Mouse (Mus musculus): ENCODE results near the gene Ccdc153. TPM values are rescaled to one million over a fixed set of nuclear protein-coding genes. Genes with fewer than 3 reads are reported as not detected.

Gene Ccdc153
- polyA plus RNA-seq, 1 experiment from 2014 or later = not detected

DNA sequence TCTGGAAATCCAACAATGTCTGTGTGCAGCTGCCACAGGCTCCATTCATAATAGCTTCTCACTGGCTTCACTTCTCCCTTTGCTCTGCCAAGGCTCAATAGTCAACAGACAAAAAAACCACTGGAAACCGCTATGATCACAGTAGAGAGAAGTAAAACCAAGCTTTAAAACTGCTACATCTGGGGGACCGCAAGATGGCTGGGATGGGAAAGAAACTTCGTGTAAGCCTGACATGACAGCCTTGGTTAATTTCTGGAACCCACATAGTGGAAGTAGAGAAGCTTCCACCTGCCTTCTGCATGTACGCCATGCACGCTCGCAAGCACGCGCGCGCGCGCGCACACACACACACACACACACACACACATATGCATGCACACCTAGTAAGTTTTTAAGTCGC, 26.9 kb upstream of the Ccdc153 start:
- Histone ChIP-seq H3K4me2 (no peak overlapping the region), H3K4me3 (replicated peaks) (no peak overlapping the region), H3K9ac (no peak overlapping the region), H3K9me3 (replicated peaks) (no peaks in the 10 kb centered on the region), H3K4me1 (replicated peaks) (0 out of 2 replicates have a peak, but pooled peaks cover 8% of the 10 kb centered on the region), H3K27ac (no peak overlapping the region), H3K36me3 (peaks cover 4% of the 10 kb centered on the region; the same call in 1 of the 2 replicates), H3K27me3 (no peaks in the 10 kb centered on the region)
- DNase-seq = no peak
- ATAC-seq (ENCODE audit: low read depth) = no peak
- 82% methylated on average over 14 of the region's 14 CpGs for WGBS (ENCODE audit: insufficient replicate concordance)

DNA sequence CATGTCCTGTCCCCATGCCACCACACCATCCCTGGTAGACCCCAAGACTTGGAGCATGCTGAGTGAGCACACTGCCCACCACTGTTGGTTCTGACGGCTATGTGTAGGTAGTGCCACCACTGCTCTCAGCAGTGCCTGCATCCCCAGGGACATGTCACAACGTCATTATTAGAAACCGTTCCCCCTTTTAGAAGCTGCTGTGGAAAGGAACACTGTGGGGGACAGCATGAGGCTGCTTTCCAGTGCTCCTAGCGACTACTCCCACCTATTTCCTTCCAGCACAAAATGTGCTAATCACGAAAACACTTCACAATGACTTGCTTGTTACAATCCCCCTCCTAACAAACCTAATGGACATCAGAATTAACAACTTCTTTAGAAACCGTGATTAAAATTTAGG, 14.5 kb upstream of the Ccdc153 start:
- ATAC-seq (ENCODE audit: low read depth) (no peak), DNase-seq (no peak)
- peaks cover 8% of the 10 kb centered on the region; the same call in 1 of the 2 replicates for H3K36me3 ChIP-seq
- no peak overlapping the region for H3K4me2 ChIP-seq
- no peak overlapping the region for H3K9ac ChIP-seq
- H3K4me1 ChIP-seq (replicated peaks) = peaks cover 45% of the 10 kb centered on the region
- H3K4me3 ChIP-seq (replicated peaks) = no peak overlapping the region
- no peaks in the 10 kb centered on the region for H3K27me3 ChIP-seq
- H3K27ac ChIP-seq = no peak overlapping the region
- no peaks in the 10 kb centered on the region for H3K9me3 ChIP-seq (replicated peaks)
- WGBS (ENCODE audit: insufficient replicate concordance) = 49% methylated on average over 6 of the region's 6 CpGs

DNA sequence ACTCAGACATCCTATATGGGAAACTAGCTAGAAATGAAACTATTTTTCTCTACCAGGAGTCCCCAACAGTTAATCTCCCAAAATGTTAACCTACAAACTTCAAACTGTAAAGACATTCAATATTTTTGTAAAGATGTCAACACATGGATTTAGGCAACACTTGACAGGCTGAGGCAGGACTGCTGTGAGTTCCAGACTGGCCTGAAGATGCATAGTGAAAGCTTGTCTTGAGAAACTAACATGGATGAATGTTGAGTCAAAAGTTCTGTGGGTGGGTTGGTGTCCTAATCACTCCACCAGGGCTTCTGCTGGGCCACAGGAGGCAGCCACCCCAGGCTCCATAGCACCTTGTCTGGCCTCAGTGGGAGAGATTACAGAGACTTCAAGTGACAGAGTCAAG, 8.9 kb upstream of the Ccdc153 start:
- Histone ChIP-seq H3K27me3 (no peaks in the 10 kb centered on the region), H3K4me3 (replicated peaks) (peak overlapping the region; percentile 91), H3K9me3 (replicated peaks) (no peaks in the 10 kb centered on the region), H3K9ac (peak overlapping the region; percentile 37; the same call in 1 of the 2 replicates), H3K4me2 (peak overlapping the region; percentile 94), H3K4me1 (replicated peaks) (peaks cover 74% of the 10 kb centered on the region), H3K27ac (peak overlapping the region; percentile 89), H3K36me3 (peaks cover 8% of the 10 kb centered on the region; the same call in 1 of the 2 replicates)
- ATAC-seq (ENCODE audit: low read depth) (no peak), DNase-seq (no peak)

- 1% methylated on average over 40 of the region's 40 CpGs for WGBS (ENCODE audit: insufficient replicate concordance)
- DNase-seq = peak; percentile 34
- peak overlapping the region; percentile 91 for H3K4me3 ChIP-seq (replicated peaks)
Measured at GRCm38 (mm10) chr9:44233021-44233801, 7.3 kb upstream of the Ccdc153 start.

DNA sequence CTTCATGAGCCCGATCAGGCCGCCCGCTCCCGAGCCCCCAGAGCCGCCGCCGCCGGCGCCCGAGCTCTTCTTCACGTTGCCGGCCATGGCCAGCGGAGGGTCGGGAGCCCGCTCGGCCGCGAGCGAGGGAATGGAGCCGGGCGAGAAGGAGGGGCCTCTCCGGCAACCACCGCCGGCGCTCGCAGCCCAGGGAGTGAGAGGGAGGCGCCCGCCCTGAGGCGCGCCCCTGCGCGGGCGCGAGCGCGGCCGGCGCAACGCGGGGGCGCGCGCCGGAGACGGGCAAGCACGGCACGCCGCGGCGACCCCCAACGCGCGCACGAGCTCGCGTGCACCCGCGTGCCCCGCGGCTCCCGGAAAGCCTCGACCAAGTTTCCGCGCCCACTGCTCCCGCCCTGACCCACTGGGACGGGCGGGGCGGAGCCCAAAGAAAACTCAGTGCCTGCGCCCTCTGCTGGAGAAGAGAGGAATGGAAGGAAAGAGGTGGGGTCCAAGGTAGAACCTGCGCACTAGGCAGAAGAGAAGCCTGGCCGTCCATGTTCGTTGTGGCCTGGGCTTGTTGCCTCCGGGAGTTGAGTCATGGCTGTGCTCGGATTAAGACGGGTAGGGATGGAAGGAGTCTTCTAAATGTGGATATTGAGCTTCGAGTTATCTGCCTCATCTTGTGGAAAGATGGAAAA, 6.5 kb upstream of the Ccdc153 start, which contains the start of gene Cbl:
TSS of gene Cbl (minus strand) at position 248 of the 677 bp plus-strand sequence.
- Histone ChIP-seq H3K36me3 (no peaks in the 10 kb centered on the region), H3K9ac (peak within 1 kb of the TSS; percentile 96), H3K4me3 (replicated peaks) (peak within 1 kb of the TSS; percentile 91), H3K27ac (peak within 1 kb of the TSS; percentile 89), H3K27me3 (no peaks in the 10 kb centered on the region), H3K4me2 (peak within 1 kb of the TSS; percentile 94), H3K4me1 (replicated peaks) (peaks cover 55% of the 10 kb centered on the region), H3K9me3 (replicated peaks) (no peaks in the 10 kb centered on the region)
- peak; percentile 96 for DNase-seq
- WGBS (ENCODE audit: insufficient replicate concordance) = under 1% methylated on average over 71 of the region's 76 CpGs
- peak; percentile 90 for ATAC-seq (ENCODE audit: low read depth)

More at GRCm38 (mm10) chr9:44233021-44233801, 7.3 kb upstream of the Ccdc153 start:
- Histone ChIP-seq H3K4me1 (replicated peaks) (peaks cover 63% of the 10 kb centered on the region), H3K36me3 (no peaks in the 10 kb centered on the region; the same call in 1 of the 2 replicates), H3K9ac (peak overlapping the region; percentile 96), H3K9me3 (replicated peaks) (no peaks in the 10 kb centered on the region), H3K27ac (peak overlapping the region; percentile 89), H3K27me3 (no peaks in the 10 kb centered on the region), H3K4me2 (peak overlapping the region; percentile 94)
- ATAC-seq (ENCODE audit: low read depth) = peak; percentile 55

DNA sequence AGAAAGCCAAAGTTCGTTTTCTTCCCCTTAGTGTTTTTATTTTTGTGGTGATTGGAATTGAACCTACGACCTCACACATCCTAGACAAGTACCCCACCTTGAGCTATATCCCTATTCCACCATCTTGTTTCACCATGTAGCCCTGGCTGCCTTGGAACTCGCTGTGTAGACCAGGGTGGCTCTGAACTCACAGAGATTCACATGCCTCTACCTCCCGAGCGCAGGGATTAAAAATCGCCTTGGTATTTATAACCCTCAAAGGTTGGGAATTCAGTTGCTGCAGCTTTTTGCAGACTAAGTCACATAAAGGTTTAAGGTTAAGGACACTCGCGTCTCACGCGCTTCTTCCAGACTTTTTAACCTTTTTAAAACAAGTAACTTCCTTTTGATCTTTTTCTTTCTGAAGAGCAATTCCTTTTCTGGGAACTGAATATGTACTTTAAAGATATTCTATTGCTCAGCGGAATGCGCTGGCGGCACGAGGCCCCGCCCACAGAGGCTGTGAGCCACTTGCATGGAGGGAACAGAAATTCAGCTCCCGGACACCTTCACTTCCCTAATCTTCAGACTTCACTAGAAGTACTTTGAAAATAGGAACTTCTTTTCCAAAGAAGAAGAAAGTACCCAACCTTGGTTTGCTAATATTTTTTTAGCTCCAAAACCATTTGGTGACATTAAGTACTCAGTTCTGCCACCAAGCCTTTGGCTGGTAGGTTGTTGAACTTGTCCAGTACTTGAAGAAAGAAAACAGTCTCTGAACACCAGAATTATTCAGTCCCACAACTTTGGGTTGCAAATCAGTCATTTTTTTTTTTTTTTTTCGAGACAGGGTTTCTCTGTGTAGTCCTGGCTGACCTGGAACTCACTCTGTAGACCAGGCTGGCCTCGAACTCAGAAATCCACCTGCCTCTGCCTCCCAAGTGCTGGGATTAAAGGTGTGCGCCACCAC, 5.7 kb upstream of the Ccdc153 start:
- Histone ChIP-seq H3K9ac (peak overlapping the region; percentile 96), H3K4me3 (replicated peaks) (peak overlapping the region; percentile 91), H3K27me3 (no peaks in the 10 kb centered on the region), H3K27ac (peak overlapping the region; percentile 89), H3K4me1 (replicated peaks) (peaks cover 48% of the 10 kb centered on the region), H3K36me3 (no peaks in the 10 kb centered on the region), H3K9me3 (replicated peaks) (no peaks in the 10 kb centered on the region), H3K4me2 (peak overlapping the region; percentile 94)
- 11% methylated on average over 19 of the region's 19 CpGs for WGBS (ENCODE audit: insufficient replicate concordance)
- peak; percentile 41 for ATAC-seq (ENCODE audit: low read depth)
- DNase-seq = peak; percentile 72

DNA sequence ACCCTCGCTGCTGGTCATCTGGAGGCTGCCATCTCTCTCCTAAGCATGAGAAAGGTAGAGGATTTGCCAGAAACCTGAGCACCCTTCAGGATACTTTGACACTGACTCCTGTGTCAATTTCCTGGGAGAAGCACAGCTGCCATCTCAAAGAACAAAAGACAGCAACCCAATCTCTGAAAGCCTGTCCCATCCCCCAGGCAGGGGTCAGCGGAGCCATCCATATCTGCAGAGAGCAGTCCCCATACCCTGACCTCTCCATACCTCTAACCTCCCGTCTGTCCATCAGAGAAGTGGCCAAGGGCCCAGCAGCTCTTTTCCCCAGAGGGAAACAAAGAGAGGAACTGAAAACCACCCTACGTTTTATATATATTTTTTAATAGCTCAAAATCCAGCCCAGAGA, 3.9 kb upstream of the Ccdc153 start:
- Histone ChIP-seq H3K9ac (no peak overlapping the region), H3K4me3 (replicated peaks) (no peak overlapping the region), H3K36me3 (no peaks in the 10 kb centered on the region), H3K4me1 (replicated peaks) (peaks cover 35% of the 10 kb centered on the region), H3K27me3 (peaks cover 11% of the 10 kb centered on the region; the same call in 1 of the 2 replicates), H3K27ac (no peak overlapping the region; the same call in 1 of the 2 replicates), H3K9me3 (replicated peaks) (no peaks in the 10 kb centered on the region), H3K4me2 (no peak overlapping the region)
- WGBS (ENCODE audit: insufficient replicate concordance) = 59% methylated on average over 4 of the region's 4 CpGs
- DNase-seq (no peak), ATAC-seq (ENCODE audit: low read depth) (no peak)

- ATAC-seq (ENCODE audit: low read depth) (no peak), DNase-seq (no peak)
- Histone ChIP-seq H3K4me1 (replicated peaks) (peaks cover 30% of the 10 kb centered on the region), H3K9me3 (replicated peaks) (no peaks in the 10 kb centered on the region), H3K9ac (no peak overlapping the region), H3K27ac (peak overlapping the region; percentile 34; the same call in 1 of the 2 replicates), H3K4me2 (no peak overlapping the region), H3K4me3 (replicated peaks) (no peak overlapping the region), H3K27me3 (peaks cover 12% of the 10 kb centered on the region; the same call in 1 of the 2 replicates), H3K36me3 (no peaks in the 10 kb centered on the region)
- WGBS (ENCODE audit: insufficient replicate concordance) = 64% methylated on average over 4 of the region's 4 CpGs
Measured at GRCm38 (mm10) chr9:44237128-44237527, 3.3 kb upstream of the Ccdc153 start.

DNA sequence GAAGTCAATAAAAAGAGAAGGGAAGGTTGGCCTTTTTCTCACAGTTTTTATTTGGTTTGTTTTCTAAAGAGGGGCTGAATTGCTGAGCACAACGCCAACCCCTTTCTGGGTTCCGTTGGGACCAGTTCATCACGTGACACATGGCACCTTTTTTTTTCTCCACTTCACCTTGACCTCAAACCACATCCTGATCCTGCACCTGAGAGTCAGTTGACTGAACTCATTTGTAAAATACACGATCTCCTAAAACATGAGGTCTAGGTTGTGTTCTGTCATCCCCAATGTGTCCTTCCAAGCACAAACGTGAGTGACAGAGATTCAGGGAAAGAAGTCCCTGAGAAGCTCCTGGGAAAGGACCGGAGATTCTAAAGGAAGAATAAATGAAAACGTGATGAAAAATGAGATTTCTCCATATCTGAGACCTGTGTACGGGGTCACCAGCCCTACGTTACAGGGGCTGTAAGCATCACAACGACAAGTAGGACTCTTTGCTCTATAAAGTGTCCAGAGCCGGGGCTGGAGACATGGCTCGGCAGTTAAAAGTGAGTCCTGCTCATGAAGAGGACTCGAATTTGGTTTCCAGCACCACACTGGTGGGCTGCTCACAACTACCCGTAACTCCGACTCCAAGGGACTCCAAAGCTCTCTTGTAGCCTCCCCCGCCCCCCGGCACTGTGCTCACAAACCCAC, 1.8 kb upstream of the Ccdc153 start:
- no peak overlapping the region for H3K4me2 ChIP-seq
- H3K9me3 ChIP-seq (replicated peaks) = no peaks in the 10 kb centered on the region
- no peaks in the 10 kb centered on the region for H3K36me3 ChIP-seq
- no peak for ATAC-seq (ENCODE audit: low read depth)
- 69% methylated on average over 17 of the region's 17 CpGs for WGBS (ENCODE audit: insufficient replicate concordance)
- H3K4me1 ChIP-seq (replicated peaks) = peaks cover 17% of the 10 kb centered on the region
- peaks cover 12% of the 10 kb centered on the region; the same call in 1 of the 2 replicates for H3K27me3 ChIP-seq
- no peak overlapping the region for H3K27ac ChIP-seq
- no peak overlapping the region for H3K9ac ChIP-seq
- DNase-seq = no peak
- H3K4me3 ChIP-seq (replicated peaks) = no peak overlapping the region

DNA sequence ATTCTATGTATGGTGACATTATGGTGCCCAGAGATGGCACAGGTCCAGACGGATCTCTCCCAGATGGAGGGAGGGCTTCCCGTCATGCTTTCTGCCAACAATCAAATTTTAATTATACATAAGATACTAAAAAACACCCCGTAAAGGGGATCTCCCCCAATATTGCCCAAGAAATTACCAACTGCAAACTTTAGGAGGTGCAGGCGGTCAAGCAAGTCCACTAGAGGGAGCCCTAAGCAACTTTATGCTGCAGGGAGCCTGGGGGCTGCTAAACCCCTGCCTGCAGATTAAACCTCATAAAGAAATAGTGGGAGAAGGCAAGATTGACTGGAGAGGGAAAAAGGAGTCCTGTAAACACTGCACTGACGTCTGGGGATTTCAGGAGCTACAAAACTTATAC, 1.0 kb upstream of the Ccdc153 start:
- DNase-seq (no peak), ATAC-seq (ENCODE audit: low read depth) (no peak)
- Histone ChIP-seq H3K27ac (no peak overlapping the region), H3K9ac (no peak overlapping the region), H3K36me3 (no peaks in the 10 kb centered on the region), H3K9me3 (replicated peaks) (no peaks in the 10 kb centered on the region), H3K27me3 (peaks cover 12% of the 10 kb centered on the region; the same call in 1 of the 2 replicates), H3K4me3 (replicated peaks) (no peak overlapping the region), H3K4me2 (no peak overlapping the region), H3K4me1 (replicated peaks) (peaks cover 14% of the 10 kb centered on the region)
- WGBS (ENCODE audit: insufficient replicate concordance) = 7% methylated on average over 5 of the region's 5 CpGs
